8 mouse cellular contexts compared by ENCODE assay signal in genomic region chr6:85915539-85916513, GRCm38 (mm10). TPM values are rescaled to one million over a fixed set of nuclear protein-coding genes. Genes with fewer than 3 reads are reported as not detected.
DNase-seq lines count a peak whose midpoint lies in the region; ATAC-seq and TF ChIP-seq lines count a peak whose summit lies in the region.
"Not testable (repeated sequence)": the region's sequence is repeated elsewhere in the genome, so short reads cannot be mapped to it uniquely, and the experiment has no call there.

Nat8f1 (minus strand) TSS chr6:85915687.

- H3K9me3 ChIP-seq in CH12.LX (replicated peaks; ENCODE audit: low read length); forebrain, embryonic 12.5 days; heart, postnatal 0 days (replicated peaks; ENCODE audit: control insufficient read depth, low read length); liver, embryonic 16.5 days (replicated peaks; ENCODE audit: control insufficient read depth, low read length); neural tube, embryonic 13.5 days: not testable (repeated sequence)

- H3K79me2 ChIP-seq in CH12.LX (replicated peaks; ENCODE audit: control insufficient read depth, extremely low read depth, insufficient read depth, poor library complexity, severe bottlenecking), result not testable (repeated sequence)

- ATAC-seq in forebrain, embryonic 12.5 days (ENCODE audit: low FRiP score), result peak; percentile 96
- ATAC-seq in heart, postnatal 0 days (ENCODE audit: insufficient read depth, low read depth), result peak; percentile 95
- peak; percentile 94 for ATAC-seq in liver, embryonic 16.5 days (ENCODE audit: low read depth)
- peak; percentile 98 for ATAC-seq in neural tube, embryonic 13.5 days (ENCODE audit: low read depth)

- H3K4me2 ChIP-seq in CH12.LX (ENCODE audit: insufficient read depth, low read depth, poor library complexity, severe bottlenecking), result peak within 1 kb of the TSS; percentile 73
- peak within 1 kb of the TSS; percentile 77 for H3K4me2 ChIP-seq in forebrain, embryonic 12.5 days
- peak within 1 kb of the TSS; percentile 81 for H3K4me2 ChIP-seq in heart, postnatal 0 days (ENCODE audit: low read depth, low read length)
- peak within 1 kb of the TSS; percentile 90 for H3K4me2 ChIP-seq in liver, embryonic 16.5 days (ENCODE audit: low read depth, low read length)
- H3K4me2 ChIP-seq in neural tube, embryonic 13.5 days, result peak within 1 kb of the TSS; percentile 87

- H3K4me1 ChIP-seq in CH12.LX (ENCODE audit: control insufficient read depth in 1 of 2, insufficient read depth in 2 of 2); testis, adult 2 months (ENCODE audit: control insufficient read depth, insufficient read depth, low read length): not testable (repeated sequence)
- H3K4me1 ChIP-seq in forebrain, embryonic 12.5 days, result peaks cover 16% of the 10 kb centered on the region
- H3K4me1 ChIP-seq in heart, postnatal 0 days (ENCODE audit: control insufficient read depth, insufficient read depth), result peaks cover 12% of the 10 kb centered on the region; the same call in 1 of the 2 replicates
- peaks cover 20% of the 10 kb centered on the region for H3K4me1 ChIP-seq in liver, embryonic 16.5 days (ENCODE audit: control insufficient read depth, low read depth, low read length)
- peaks cover 20% of the 10 kb centered on the region for H3K4me1 ChIP-seq in neural tube, embryonic 13.5 days (replicated peaks)

- peak within 1 kb of the TSS; percentile 94 for H3K9ac ChIP-seq in CH12.LX (ENCODE audit: insufficient read depth, low read depth)
- peak within 1 kb of the TSS; percentile 72 for H3K9ac ChIP-seq in forebrain, embryonic 12.5 days
- H3K9ac ChIP-seq in heart, postnatal 0 days (replicated peaks; ENCODE audit: low read depth, low read length), result peak within 1 kb of the TSS; percentile 77
- peak within 1 kb of the TSS; percentile 86 for H3K9ac ChIP-seq in liver, embryonic 16.5 days (ENCODE audit: low read depth, low read length)
- peak within 1 kb of the TSS; percentile 84 for H3K9ac ChIP-seq in neural tube, embryonic 13.5 days

- TF ChIP-seq POLR2A in CH12.LX (IDR thresholded peaks at IDR 0.05; ENCODE audit: low read depth, low read length), result peak; percentile 77
- peak; percentile 40; the same call in 1 of the 2 replicates for TF ChIP-seq POLR2A in testis, adult 2 months (IDR thresholded peaks at IDR 0.05; ENCODE audit: control insufficient read depth, low read depth, low read length)

- dilution Hi-C loops in CH12.LX (cut with MboI; ENCODE audit: extremely low pct_ligation_motif_present, extremely low pct_unique_long_range_greater_than_20kb, low sequenced_read_pairs), result not testable (repeated sequence)

- DNase-seq in CH12.LX (ENCODE audit: extremely low read depth), result peak; percentile 85
- peak; percentile 81 for DNase-seq in c-Kit-positive CD71-positive TER-119-negative erythroid progenitor cells, embryonic 14.5 days (ENCODE audit: low read depth)
- DNase-seq in heart, postnatal 0 days (ENCODE audit: low spot score), result peak; percentile 92
- DNase-seq in kidney, postnatal 4 days, result peak; percentile 89 to 94

- H3K27ac ChIP-seq in CH12.LX (ENCODE audit: insufficient read depth, low read depth), result peak within 1 kb of the TSS; percentile 72
- peak within 1 kb of the TSS; percentile 84 for H3K27ac ChIP-seq in forebrain, embryonic 12.5 days
- peak within 1 kb of the TSS; percentile 87 for H3K27ac ChIP-seq in heart, postnatal 0 days (ENCODE audit: low read depth)
- H3K27ac ChIP-seq in liver, embryonic 16.5 days (ENCODE audit: low read length), result peak within 1 kb of the TSS; percentile 89
- peak within 1 kb of the TSS; percentile 87 for H3K27ac ChIP-seq in neural tube, embryonic 13.5 days (replicated peaks)
- H3K27ac ChIP-seq in testis, adult 2 months (ENCODE audit: control insufficient read depth, insufficient read depth, low read depth, low read length), result peak within 1 kb of the TSS; percentile 75

- not testable (repeated sequence) for TF ChIP-seq RAD21 in CH12.LX (IDR thresholded peaks at IDR 0.05; ENCODE audit: low read depth, low read length)

- H3K4me3 ChIP-seq in CH12.LX (replicated peaks in 1 of 3; ENCODE audit: low read depth in 2 of 3, low read length in 2 of 3, poor library complexity in 1 of 3), result peak within 1 kb of the TSS; percentile 69 to 95 (median 78)
- peak within 1 kb of the TSS; percentile 54 for H3K4me3 ChIP-seq in forebrain, embryonic 12.5 days (replicated peaks)
- peak within 1 kb of the TSS; percentile 67 for H3K4me3 ChIP-seq in heart, postnatal 0 days (ENCODE audit: low read depth, low read length)
- H3K4me3 ChIP-seq in liver, embryonic 16.5 days (ENCODE audit: low read depth, low read length), result peak within 1 kb of the TSS; percentile 85
- peak within 1 kb of the TSS; percentile 62 for H3K4me3 ChIP-seq in neural tube, embryonic 13.5 days
- H3K4me3 ChIP-seq in testis, adult 2 months (ENCODE audit: control insufficient read depth, low read depth, low read length), result peak within 1 kb of the TSS; percentile 93

- peak in 1 of 2 experiments; percentile 56; a peak in 2 of 4 replicates for TF ChIP-seq CTCF in CH12.LX (conservative IDR thresholded peaks at IDR 0.05 in 1 of 2, IDR thresholded peaks at IDR 0.05 in 1 of 2; ENCODE audit: low read depth in 2 of 2, low read length in 2 of 2)
- TF ChIP-seq CTCF in heart, postnatal 0 days (IDR thresholded peaks at IDR 0.05; ENCODE audit: low read depth), result peak; percentile 51
- peak; percentile 53 for TF ChIP-seq CTCF in testis, adult 2 months (IDR thresholded peaks at IDR 0.05; ENCODE audit: control insufficient read depth, insufficient read depth, insufficient replicate concordance, low read depth, low read length)

- in situ Hi-C loops in CH12.LX (cut with MboI; ENCODE audit: low pct_ligation_motif_present, low pct_unique_long_range_greater_than_20kb, low sequenced_read_pairs), result loop anchor here (25.0 kb wide), 2 partner anchors 329 to 454 kb away; partner anchors contain the start of genes Alms1, Cct7 and Pradc1

- TF ChIP-seq EP300 in CH12.LX (IDR thresholded peaks at IDR 0.05; ENCODE audit: low read length); heart, postnatal 0 days (IDR thresholded peaks at IDR 0.05; ENCODE audit: low read depth): not testable (repeated sequence)

- under 1% methylated on average over 58 of the region's 61 CpGs for WGBS in forebrain, embryonic 12.5 days
- WGBS in heart, postnatal 0 days, result under 1% methylated on average over 49 of the region's 61 CpGs
- under 1% methylated on average over 61 of the region's 61 CpGs for WGBS in liver, embryonic 16.5 days (ENCODE audit: insufficient replicate concordance)
- WGBS in neural tube, embryonic 13.5 days, result under 1% methylated on average over 61 of the region's 61 CpGs

- not testable (repeated sequence) for H3K27me3 ChIP-seq in CH12.LX (replicated peaks); forebrain, embryonic 12.5 days; heart, postnatal 0 days (ENCODE audit: control insufficient read depth, insufficient read depth, low read length); liver, embryonic 16.5 days (ENCODE audit: control insufficient read depth, insufficient read depth, low read depth, low read length); neural tube, embryonic 13.5 days; testis, adult 2 months (ENCODE audit: control insufficient read depth, insufficient read depth, low read length)

- H3K36me3 ChIP-seq in CH12.LX (replicated peaks in 1 of 2; ENCODE audit: control insufficient read depth in 1 of 2, insufficient read depth in 1 of 2, low read length in 1 of 2), result peaks cover 0 to 21% of the 10 kb centered on the region in 2 experiments
- H3K36me3 ChIP-seq in forebrain, embryonic 12.5 days (replicated peaks); heart, postnatal 0 days (replicated peaks; ENCODE audit: control insufficient read depth, insufficient read depth, low read length); liver, embryonic 16.5 days (ENCODE audit: control insufficient read depth, insufficient read depth); neural tube, embryonic 13.5 days; testis, adult 2 months (ENCODE audit: control insufficient read depth, insufficient read depth, low read length): not testable (repeated sequence)

TF ChIP-seq in CH12.LX, 34 proteins besides CTCF, POLR2A, EP300 and RAD21 (continues in another document):
- TF ChIP-seq UBTF (IDR thresholded peaks at IDR 0.05; ENCODE audit: low read depth, low read length), result peak; percentile 85
- TF ChIP-seq TCF12 (IDR thresholded peaks at IDR 0.05; ENCODE audit: low read depth, low read length), result peak; percentile 55; the same call in 1 of the 2 replicates
- TF ChIP-seq NRF1 (IDR thresholded peaks at IDR 0.05; ENCODE audit: low read depth, low read length), result 0 out of 2 replicates have a peak, but pooled peaks have one; percentile 12
- TF ChIP-seq HCFC1 (IDR thresholded peaks at IDR 0.05; ENCODE audit: low read depth, low read length), result peak; percentile 65
- peak; percentile 53; the same call in 1 of the 2 replicates for TF ChIP-seq MAX (IDR thresholded peaks at IDR 0.05; ENCODE audit: low read length)
- peak; percentile 74 for TF ChIP-seq SIN3A (IDR thresholded peaks at IDR 0.05; ENCODE audit: low read length)
- peak; percentile 59; the same call in 1 of the 2 replicates for TF ChIP-seq MYC (IDR thresholded peaks at IDR 0.05; ENCODE audit: low read depth, low read length)
- TF ChIP-seq ZMIZ1 (IDR thresholded peaks at IDR 0.05; ENCODE audit: low read depth, low read length), result peak; percentile 37; the same call in 1 of the 2 replicates
- TF ChIP-seq POLR2AphosphoS2 (IDR thresholded peaks at IDR 0.05; ENCODE audit: low read depth, low read length), result 0 out of 2 replicates have a peak, but pooled peaks have one; percentile 43
- TF ChIP-seq NELFE (IDR thresholded peaks at IDR 0.05; ENCODE audit: low read depth, low read length), result peak; percentile 51; the same call in 1 of the 2 replicates
- TF ChIP-seq BHLHE40 (IDR thresholded peaks at IDR 0.05; ENCODE audit: low read depth, low read length), result peak; percentile 55

RNA-seq across cellular contexts. Expression of gene Nat8f1, which starts in this region (rescaled TPM):
- total RNA-seq in CH12.LX (2012; rRNA removed) (2.7 and 4.7 TPM in 2 replicates), CH12.LX (2014; rRNA removed) (1.4 and 1.6 TPM in 2 replicates)
- 0.50 and 3.5 TPM in 2 replicates for polyA plus RNA-seq in CH12.LX (2012; ENCODE audit: insufficient read length, low read depth)
- polyA plus RNA-seq in forebrain, embryonic 12.5 days (2016; fragmentation: Nextera tagmentation; extraction: Ambion mirVana), result 7.0 and 10.2 TPM in 2 replicates
- total RNA-seq in heart, postnatal 0 days (2014; rRNA removed; ENCODE audit: low replicate concordance), result 3.6 TPM in 2 replicates
- 5.6 and 7.4 TPM in 2 replicates for polyA plus RNA-seq in heart, postnatal 0 days (2015; fragmentation: Nextera tagmentation; extraction: Ambion mirVana)
- polyA plus RNA-seq in liver, embryonic 16.5 days (2015; fragmentation: Nextera tagmentation; extraction: Ambion mirVana), result 19.1 and 20.5 TPM in 2 replicates
- 13.6 and 16.9 TPM in 2 replicates for polyA plus RNA-seq in neural tube, embryonic 13.5 days (2015; fragmentation: Nextera tagmentation; extraction: Ambion mirVana)
- polyA plus RNA-seq in testis, adult 2 months (2012; rRNA removed), result 6.1 and 7.6 TPM in 2 replicates

Comparison
In these comparisons a context has a peak if more than half of its experiments do, and no peak if none do; other contexts are left out.
1. Peak in every context shown above with its lines: DNase-seq, ATAC-seq, H3K4me3 ChIP-seq and H3K27ac ChIP-seq.